Mouse (Mus musculus) liver, embryonic 16.5 days (tissue): ENCODE data around the gene Phgr1. TPM values are rescaled to one million over a fixed set of nuclear protein-coding genes. Genes with fewer than 3 reads are reported as not detected.

Source experiments
- ATAC-seq: fragments of 200-750 bp; cut with Nextera tagmentation; 2 replicates; pipeline ENCODE4 v1.8.0; 2017; ENCODE audit warnings: low read depth, mild to moderate bottlenecking, moderate number of reproducible peaks, moderate library complexity
- H3K27ac ChIP-seq: fragments of 300-500 bp; sonication (generic); 2 replicates; pipeline ENCODE4 v1.5.1; 2014; ENCODE audit warnings: mild to moderate bottlenecking, low read length
- H3K27me3 ChIP-seq: fragments of 300-500 bp; sonication (generic); 2 replicates; pipeline ENCODE4 v1.6.1; 2014; ENCODE audit warnings: low read depth, low read length, mixed read lengths; ENCODE audit not compliant: control insufficient read depth, insufficient read depth
- H3K36me3 ChIP-seq: fragments of 300-500 bp; sonication (generic); 2 replicates; pipeline ENCODE4 v1.6.1; 2014; ENCODE audit warnings: mild to moderate bottlenecking; ENCODE audit not compliant: control insufficient read depth, insufficient read depth
- H3K4me1 ChIP-seq: fragments of 300-500 bp; sonication (generic); 2 replicates; pipeline ENCODE4 v1.6.1; 2014; ENCODE audit warnings: low read depth, low read length, mixed read lengths; ENCODE audit not compliant: control insufficient read depth
- H3K4me2 ChIP-seq: fragments of 300-500 bp; sonication (generic); 2 replicates; pipeline ENCODE4 v1.6.1; 2014; ENCODE audit warnings: low read depth, low read length, mixed read lengths
- H3K4me3 ChIP-seq: fragments of 300-500 bp; sonication (generic); 2 replicates; pipeline ENCODE4 v1.5.1; 2014; ENCODE audit warnings: low read depth, mild to moderate bottlenecking, low read length
- H3K9ac ChIP-seq: fragments of 300-500 bp; sonication (generic); 2 replicates; pipeline ENCODE4 v1.6.1; 2014; ENCODE audit warnings: low read depth, low read length
- H3K9me3 ChIP-seq: fragments of 300-500 bp; sonication (generic); replicated peaks from 2 replicates; pipeline ENCODE4 v1.6.1; 2016; ENCODE audit warnings: low read length; ENCODE audit not compliant: control insufficient read depth
- WGBS: fragments of 180-500 bp; shearing (Covaris S2); extraction: QIAGEN DNeasy Blood & Tissue Kit; methylation state at CpG from one replicate; pipeline ENCODE4 v1.1.7; 2014; ENCODE audit not compliant: insufficient replicate concordance; 5-methylcytosine and 5-hydroxymethylcytosine counted together
- polyA plus RNA-seq: library from polyadenylated mRNA; unstranded; fragments of >200 nt; fragmentation: Nextera tagmentation; extraction: Ambion mirVana; gene quantifications from 2 replicates; pipeline ENCODE4 v1.2.1, GENCODE M21; 2015

Gene Phgr1
- polyA plus RNA-seq, 1 experiment from 2014 or later = 0.85 TPM

DNA sequence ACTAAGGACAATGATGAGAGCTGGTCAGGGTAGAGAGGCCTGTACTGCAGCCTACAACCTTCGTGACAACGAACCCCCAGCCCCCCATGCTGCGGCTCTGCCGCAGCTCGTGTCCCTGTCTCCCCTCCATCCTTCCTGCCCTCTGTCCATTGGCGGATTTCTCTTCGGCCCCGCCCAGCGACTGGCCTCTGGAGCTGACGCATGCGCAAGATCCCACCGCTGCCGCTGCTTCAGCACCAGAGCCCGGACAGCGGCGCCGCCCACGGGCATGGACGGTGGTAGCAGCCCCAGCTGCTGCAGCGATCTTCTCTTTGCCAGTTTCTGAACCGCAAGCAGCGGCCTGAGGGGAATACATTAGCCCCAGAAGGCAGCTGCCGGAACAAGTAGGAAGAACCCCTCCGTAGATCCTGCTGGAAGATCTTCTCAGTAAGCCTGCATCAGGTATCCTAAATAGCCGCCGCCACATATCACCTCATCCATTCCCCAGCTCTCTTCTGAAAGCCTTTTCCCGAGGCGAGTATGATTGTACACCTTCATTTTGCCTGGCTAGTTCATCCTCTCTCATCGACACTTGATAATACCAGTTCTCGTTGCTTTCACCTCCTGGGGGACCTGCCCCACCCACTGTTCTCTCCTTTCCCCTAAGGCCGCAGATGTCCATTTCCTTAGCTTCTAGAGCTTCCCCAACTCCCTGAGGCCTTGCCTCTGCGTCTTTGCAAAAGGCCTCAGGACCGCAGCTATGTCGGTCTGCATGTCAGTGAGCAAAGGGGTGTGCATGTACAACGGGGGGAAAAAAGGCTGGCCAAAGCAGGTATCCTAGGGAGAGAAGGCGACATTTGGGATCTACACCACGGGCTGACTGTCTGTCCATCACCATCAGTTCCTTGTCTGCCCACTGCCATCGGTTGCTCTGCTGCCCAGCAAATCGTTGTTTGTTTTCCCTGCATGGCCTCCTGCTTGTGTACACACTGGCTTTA lies 7.2 kb downstream of the Phgr1 start, which contains the start of gene Disp2:
Gene Disp2 (plus strand): TSS at position 216 of the 977 bp plus-strand sequence.
- WGBS = 11% methylated on average over 39 of the region's 39 CpGs
- H3K4me2 ChIP-seq = peak within 1 kb of the TSS; percentile 52
- no peaks in the 10 kb centered on the region for H3K9me3 ChIP-seq
- peak; percentile 82 for ATAC-seq
- peaks cover 20% of the 10 kb centered on the region; the same call in 1 of the 2 replicates for H3K27me3 ChIP-seq
- no peak within 1 kb of the TSS for H3K27ac ChIP-seq
- H3K4me3 ChIP-seq = peak within 1 kb of the TSS; percentile 26
- H3K4me1 ChIP-seq = peaks cover 10% of the 10 kb centered on the region
- H3K9ac ChIP-seq = no peak within 1 kb of the TSS
- no peaks in the 10 kb centered on the region for H3K36me3 ChIP-seq

DNA sequence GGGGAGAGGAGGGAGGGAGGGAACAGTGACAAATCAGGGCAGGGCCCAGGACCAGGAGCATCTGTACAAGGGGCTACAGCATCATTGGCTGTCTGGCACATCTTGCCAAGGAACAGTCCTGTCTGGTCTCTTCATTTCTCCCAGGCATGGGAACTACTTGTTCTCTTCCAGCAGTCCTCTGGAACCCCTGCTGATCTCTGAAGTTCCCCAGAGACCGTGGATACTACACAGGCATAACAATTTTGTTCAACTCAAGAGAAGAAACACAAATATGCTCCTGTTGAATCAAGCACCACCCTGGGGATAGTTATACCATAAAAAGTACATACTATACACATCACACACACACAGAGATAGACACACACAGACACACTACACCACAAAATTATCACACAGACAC lies 8.5 kb downstream of the Phgr1 start:
- no peak overlapping the region for H3K9ac ChIP-seq
- no peak for ATAC-seq
- no peak overlapping the region for H3K27ac ChIP-seq
- H3K4me2 ChIP-seq = no peak overlapping the region
- H3K9me3 ChIP-seq = no peaks in the 10 kb centered on the region
- no peaks in the 10 kb centered on the region for H3K36me3 ChIP-seq
- 27% methylated on average over 1 of the region's 1 CpGs for WGBS
- peaks cover 20% of the 10 kb centered on the region; the same call in 1 of the 2 replicates for H3K27me3 ChIP-seq
- no peak overlapping the region for H3K4me3 ChIP-seq
- H3K4me1 ChIP-seq = peaks cover 10% of the 10 kb centered on the region

DNA sequence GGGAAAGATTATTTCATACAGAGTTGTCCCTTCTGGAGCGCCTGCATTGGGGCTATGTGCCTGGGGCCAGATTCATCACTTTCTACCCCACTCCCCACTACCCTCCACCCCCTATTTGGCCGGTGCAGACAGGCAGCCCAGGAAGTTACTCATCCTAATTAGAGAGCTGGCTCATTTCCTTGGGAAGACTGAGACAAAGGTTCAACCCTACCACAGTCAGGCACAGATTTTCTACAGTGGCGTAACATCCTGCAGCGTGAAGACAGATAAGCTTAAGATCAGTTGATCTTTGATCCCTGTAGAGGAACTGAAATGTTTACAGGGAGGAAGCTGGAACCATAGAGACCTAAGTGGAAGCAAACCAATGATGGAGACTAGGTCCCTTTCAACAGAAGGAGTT lies 9.7 kb downstream of the Phgr1 start:
- ATAC-seq = no peak
- no peaks in the 10 kb centered on the region for H3K36me3 ChIP-seq
- H3K4me1 ChIP-seq = peaks cover 13% of the 10 kb centered on the region
- no peak overlapping the region for H3K9ac ChIP-seq
- H3K27me3 ChIP-seq = peaks cover 20% of the 10 kb centered on the region; the same call in 1 of the 2 replicates
- no peak overlapping the region for H3K4me2 ChIP-seq
- WGBS = 34% methylated on average over 4 of the region's 4 CpGs
- no peaks in the 10 kb centered on the region for H3K9me3 ChIP-seq
- H3K4me3 ChIP-seq = no peak overlapping the region
- no peak overlapping the region for H3K27ac ChIP-seq

DNA sequence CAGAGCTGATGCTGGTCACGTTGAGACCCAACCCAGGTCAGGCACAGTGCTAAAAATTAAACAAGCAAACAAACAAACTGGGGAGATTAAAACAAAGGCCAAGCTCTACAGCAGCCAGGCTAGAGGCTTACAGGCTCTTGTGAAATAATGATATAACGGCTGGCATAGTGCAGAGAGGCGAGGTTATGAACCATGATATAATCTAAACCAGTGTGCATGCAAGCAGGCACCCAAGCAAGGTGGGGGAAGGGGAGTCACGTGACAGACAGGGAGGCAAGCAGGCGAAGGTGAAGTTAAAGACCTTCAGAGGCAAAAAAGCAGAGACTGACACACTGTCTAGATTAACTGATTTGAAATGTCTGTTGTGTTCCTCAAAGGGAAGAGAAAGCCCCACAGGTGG lies 10.5 kb downstream of the Phgr1 start:
- H3K36me3 ChIP-seq = no peaks in the 10 kb centered on the region
- no peak for ATAC-seq
- H3K27me3 ChIP-seq = peaks cover 20% of the 10 kb centered on the region; the same call in 1 of the 2 replicates
- H3K9ac ChIP-seq = no peak overlapping the region
- no peak overlapping the region for H3K4me2 ChIP-seq
- no peak overlapping the region for H3K27ac ChIP-seq
- peaks cover 13% of the 10 kb centered on the region for H3K4me1 ChIP-seq
- H3K4me3 ChIP-seq = no peak overlapping the region
- 28% methylated on average over 5 of the region's 5 CpGs for WGBS
- no peaks in the 10 kb centered on the region for H3K9me3 ChIP-seq

DNA sequence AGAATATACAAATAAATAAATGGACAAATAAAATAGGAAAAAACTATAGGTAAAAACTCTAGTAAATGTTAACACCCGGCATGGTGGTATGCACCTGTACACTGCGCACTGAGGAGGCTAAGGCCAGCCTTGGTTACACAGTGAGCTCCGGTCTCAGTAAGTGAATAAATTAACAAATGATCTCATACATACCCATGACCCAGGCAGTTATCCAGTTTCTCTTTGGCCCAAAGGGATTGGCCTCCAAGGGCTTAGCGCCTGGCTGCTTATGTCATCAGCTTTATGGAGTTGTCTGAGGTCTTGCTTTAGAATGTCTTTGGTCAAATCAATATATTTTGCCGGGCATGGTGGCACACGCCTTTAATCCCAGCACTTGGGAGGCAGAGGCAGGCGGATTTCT lies 11.1 kb downstream of the Phgr1 start:
- Histone ChIP-seq H3K9me3 (no peaks in the 10 kb centered on the region), H3K4me2 (no peak overlapping the region), H3K4me3 (no peak overlapping the region), H3K27me3 (peaks cover 16% of the 10 kb centered on the region; the same call in 1 of the 2 replicates), H3K4me1 (peaks cover 13% of the 10 kb centered on the region), H3K36me3 (no peaks in the 10 kb centered on the region), H3K9ac (no peak overlapping the region), H3K27ac (no peak overlapping the region)
- 77% methylated on average over 7 of the region's 7 CpGs for WGBS
- no peak for ATAC-seq

DNA sequence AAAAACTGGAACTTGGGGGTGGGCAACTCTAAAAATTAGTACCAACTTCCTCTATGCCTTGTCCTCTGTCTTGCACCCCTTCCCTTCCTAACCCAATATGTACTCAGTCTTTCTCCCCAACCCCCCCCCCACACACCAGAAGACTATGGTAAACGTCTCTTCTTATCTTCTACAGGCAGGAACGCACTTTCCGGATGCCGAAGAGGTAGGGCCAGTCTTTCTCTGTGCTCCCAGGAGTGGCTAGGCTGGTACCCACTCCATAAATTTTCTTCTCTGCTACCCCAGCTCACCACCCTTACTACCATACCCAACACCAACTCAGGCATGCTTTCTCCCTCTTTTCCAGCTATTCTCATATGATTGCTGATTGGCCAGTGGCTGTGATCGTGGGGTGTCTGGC lies 14.0 kb downstream of the Phgr1 start:
- Histone ChIP-seq H3K36me3 (no peaks in the 10 kb centered on the region), H3K27me3 (peaks cover 4% of the 10 kb centered on the region; the same call in 1 of the 2 replicates), H3K9ac (no peak overlapping the region), H3K27ac (no peak overlapping the region), H3K4me1 (peaks cover 13% of the 10 kb centered on the region; the same call in 1 of the 2 replicates), H3K4me3 (no peak overlapping the region), H3K9me3 (no peaks in the 10 kb centered on the region), H3K4me2 (no peak overlapping the region)
- 24% methylated on average over 5 of the region's 5 CpGs for WGBS
- ATAC-seq = no peak

DNA sequence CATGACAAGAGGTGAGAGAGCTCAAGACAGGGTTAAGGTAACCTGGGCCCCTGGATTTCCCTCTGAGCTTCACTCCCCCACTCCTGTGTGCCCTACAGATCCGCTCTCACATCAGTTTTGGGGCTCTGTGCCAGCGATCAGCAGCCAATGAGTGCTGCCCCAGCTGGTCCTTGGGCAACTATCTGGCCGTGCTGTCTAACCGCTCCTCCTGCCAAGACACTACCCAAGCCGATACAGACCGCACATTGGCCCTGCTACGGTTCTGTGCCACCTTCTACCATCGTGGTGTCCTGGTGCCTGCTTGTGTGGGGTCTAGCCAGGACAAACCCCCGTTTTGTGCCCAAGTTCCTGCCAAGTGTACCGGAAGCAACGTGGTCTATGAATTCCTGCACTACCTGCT lies 16.9 kb downstream of the Phgr1 start:
- H3K27ac ChIP-seq = no peak overlapping the region
- no peak overlapping the region for H3K9ac ChIP-seq
- no peaks in the 10 kb centered on the region for H3K9me3 ChIP-seq
- no peaks in the 10 kb centered on the region for H3K27me3 ChIP-seq
- H3K36me3 ChIP-seq = no peaks in the 10 kb centered on the region
- WGBS = 85% methylated on average over 11 of the region's 11 CpGs
- no peak overlapping the region for H3K4me2 ChIP-seq
- ATAC-seq = no peak
- H3K4me1 ChIP-seq = peaks cover 13% of the 10 kb centered on the region; the same call in 1 of the 2 replicates
- H3K4me3 ChIP-seq = no peak overlapping the region

DNA sequence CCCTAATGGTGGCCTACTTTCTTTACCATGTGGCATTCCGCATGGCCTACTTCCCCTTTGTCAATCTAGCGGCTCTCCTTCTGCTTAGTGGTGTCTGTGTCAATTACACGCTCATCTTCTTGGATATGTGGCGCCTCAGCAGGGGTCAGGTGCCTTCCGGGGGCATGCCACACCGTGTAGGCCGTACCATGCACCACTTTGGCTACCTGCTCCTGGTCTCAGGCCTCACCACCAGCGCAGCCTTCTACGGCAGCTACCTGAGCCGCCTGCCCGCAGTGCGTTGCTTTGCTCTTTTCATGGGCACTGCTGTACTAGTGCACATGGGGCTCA lies 17.6 kb downstream of the Phgr1 start:
- no peaks in the 10 kb centered on the region for H3K9me3 ChIP-seq
- peak overlapping the region; percentile 18; the same call in 1 of the 2 replicates for H3K4me3 ChIP-seq
- H3K9ac ChIP-seq = no peak overlapping the region
- H3K4me1 ChIP-seq = peaks cover 13% of the 10 kb centered on the region; the same call in 1 of the 2 replicates
- ATAC-seq = no peak
- no peak overlapping the region for H3K27ac ChIP-seq
- H3K4me2 ChIP-seq = peak overlapping the region; percentile 46
- H3K36me3 ChIP-seq = no peaks in the 10 kb centered on the region
- 63% methylated on average over 12 of the region's 12 CpGs for WGBS
- H3K27me3 ChIP-seq = no peaks in the 10 kb centered on the region
